Mouse (Mus musculus) frontal cortex, adult 2 months (tissue): ENCODE data around the gene Ssna1. TPM values are rescaled to one million over a fixed set of nuclear protein-coding genes. Genes with fewer than 3 reads are reported as not detected.

Source experiments
- DNase-seq, 2 experiments: peaks; one replicate each; pipeline ENCODE4 v3.0.0; 2022; ENCODE audit warnings: low spot score in 1 of 2; ENCODE audit errors: extremely low spot score in 1 of 2
- polyA plus RNA-seq: library from polyadenylated mRNA; depleted of rRNA; stranded (reverse); fragments of >200 nt; gene quantifications from 2 replicates; pipeline ENCODE4 v1.2.3, GENCODE M21; 2012; rRNA removed

The Ssna1 gene
- polyA plus RNA-seq, result 75.4 and 86.0 TPM in 2 replicates

DNA sequence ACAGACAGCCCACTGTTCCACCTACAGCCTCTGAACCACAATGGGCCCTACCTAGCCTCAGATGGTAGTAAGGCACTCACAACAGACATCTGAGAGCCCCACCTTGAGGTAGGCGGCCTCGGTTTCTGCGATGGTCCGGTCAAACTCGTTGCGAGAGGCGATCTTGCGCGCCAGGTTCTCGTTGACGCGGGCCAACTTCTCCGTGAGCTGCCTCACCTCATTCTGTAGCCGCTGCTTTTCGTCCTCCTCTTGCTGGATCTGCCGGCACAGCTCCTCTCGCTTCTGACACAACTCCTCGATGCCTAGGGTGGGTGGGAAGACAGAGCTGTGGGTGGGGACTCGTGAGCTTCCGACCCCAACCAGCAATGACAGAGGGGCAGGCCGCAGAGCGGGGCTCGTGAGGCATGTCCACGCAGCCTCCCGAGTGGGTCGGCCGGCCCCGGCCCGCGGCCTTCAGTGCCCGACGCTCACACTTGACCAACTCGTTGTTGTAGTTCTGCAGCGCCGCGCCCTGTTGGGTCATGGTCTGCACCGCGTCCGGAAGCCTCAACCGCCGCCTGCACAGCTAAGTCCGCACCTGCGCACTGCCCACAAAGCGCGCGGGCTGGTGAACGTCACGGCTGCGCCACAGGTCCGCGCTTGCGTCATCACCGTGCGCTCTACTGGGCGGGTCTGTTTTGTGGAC, at the start of gene Ssna1, which contains the start of gene Anapc2:
Ssna1 (minus strand) TSS at position 612 of the 685 bp plus-strand sequence.
Anapc2 (plus strand) TSS at position 652 of the 685 bp plus-strand sequence.
- DNase-seq, result peak; percentile 92 to 98

DNA sequence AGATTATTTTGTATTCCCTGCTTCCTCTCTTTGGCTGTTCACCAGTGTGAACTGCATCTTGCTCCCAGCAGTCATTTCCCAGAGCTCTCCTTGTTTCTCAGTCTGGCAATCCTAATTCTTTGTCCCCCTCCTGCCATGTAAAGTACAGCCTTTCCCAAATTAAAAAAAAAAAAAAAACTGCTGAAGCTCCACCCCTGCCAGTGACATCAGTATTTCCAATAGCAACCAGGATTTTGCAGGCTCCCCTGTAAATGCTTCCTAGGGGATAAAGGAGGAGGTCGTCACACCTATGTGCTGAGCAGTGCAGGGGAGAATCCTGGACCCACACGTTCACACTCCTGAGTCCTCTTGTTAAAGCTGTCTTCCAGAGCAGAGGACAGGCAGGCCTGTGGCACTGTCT, 47.8 kb upstream of the Ssna1 start:
- DNase-seq, result no peak

DNA sequence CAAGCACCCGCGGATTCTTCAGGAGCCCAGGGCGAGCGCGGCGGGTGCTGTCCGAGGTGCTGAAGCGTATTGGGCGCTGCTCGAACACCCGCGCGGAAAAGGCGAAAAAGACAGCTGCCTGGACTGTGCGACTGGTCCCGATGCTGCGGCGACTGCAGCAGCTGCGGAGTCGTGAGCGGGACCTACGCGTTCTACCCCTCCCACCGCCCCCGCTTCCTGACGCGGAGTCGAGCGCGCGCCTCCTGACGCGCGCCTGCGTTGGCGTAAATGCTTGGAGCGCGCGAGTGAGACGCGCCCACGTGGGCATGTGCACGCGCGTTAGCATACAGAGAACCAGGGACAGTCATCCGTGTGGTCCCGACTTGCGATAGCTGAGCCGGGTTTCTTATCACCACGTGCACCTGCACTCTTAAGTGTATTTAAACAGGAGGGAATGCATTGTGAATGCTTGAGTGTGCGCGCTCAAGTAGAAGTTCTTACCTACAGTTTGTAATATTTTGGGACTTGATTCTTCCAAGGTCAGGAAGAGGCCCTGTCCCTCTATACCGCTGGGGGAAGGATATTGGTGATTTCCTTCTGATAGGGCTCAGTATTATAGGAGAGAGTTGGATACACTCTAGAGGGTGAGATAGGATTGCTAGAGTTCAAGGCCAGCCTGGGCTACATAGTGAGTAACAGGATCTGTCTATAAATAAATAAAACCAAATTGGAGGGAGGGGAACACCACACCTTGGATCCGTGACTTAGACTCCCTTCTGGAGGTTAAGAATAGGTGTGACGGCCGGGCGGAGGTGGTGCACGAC, 46.9 kb upstream of the Ssna1 start, which contains the start of gene Grin1:
Grin1 (minus strand) TSS at position 217 of the 803 bp plus-strand sequence.
- peak; percentile 85 to 93 for DNase-seq

DNA sequence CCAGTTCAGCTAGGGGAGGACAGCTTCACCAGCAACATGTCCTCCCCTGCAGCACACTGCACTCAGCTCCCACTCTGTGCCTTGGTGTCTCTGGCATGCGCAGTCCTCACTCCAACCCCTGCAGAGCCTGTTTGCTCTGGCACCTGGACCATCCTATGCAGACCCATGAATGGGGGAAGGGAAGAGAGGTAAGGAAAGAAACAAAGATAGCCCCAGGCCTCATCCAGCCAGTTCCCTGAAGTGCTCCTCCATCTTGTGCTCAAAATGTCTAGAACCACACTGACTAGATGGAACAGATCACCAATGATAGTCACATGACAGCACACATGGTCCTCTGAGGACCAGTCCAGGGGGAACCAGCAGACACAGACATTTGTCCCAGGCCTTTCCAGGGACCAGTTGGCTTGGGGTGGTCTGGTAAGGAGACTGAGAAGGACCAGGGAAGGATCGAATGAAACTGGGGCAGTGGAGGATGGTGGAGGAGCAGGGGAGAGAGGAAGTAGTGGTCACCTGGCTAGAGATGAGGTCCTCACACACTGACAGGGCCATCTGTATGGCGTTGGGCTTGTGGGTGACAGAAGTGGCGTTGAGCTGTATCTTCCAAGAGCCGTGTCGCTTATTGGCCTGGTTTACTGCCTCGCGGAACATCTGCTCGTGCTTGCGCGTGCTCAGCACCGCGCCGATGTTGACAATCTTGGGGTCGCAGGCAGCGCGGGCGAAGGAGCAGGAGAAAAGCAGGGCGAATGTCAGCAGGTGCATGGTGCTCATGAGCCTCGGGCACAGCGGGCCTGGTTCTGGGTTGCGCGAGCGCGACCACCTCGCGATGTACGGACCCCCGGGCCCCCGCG, 46.1 kb upstream of the Ssna1 start:
- DNase-seq, result peak in 1 of 2 experiments; percentile 75

DNA sequence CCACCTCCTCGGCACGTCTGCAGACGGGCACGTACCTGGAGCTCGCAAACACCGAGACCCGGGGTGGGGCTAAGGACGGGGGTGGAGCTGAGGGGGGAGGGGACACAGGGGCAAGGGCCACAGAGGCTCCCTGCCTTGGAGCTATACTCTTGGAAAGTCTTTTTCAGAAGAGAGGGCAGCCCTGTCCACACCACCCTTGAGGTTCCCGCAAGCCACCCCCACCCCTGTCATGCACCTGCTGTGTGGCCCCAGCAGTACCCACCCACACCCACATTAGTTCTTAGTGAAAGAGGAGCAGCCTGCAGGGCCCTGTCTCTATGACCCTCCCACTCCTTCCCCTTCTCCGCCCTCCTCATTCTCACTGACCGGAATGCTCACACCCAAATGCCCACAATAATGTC, 39.3 kb upstream of the Ssna1 start:
- DNase-seq, result no peak

DNA sequence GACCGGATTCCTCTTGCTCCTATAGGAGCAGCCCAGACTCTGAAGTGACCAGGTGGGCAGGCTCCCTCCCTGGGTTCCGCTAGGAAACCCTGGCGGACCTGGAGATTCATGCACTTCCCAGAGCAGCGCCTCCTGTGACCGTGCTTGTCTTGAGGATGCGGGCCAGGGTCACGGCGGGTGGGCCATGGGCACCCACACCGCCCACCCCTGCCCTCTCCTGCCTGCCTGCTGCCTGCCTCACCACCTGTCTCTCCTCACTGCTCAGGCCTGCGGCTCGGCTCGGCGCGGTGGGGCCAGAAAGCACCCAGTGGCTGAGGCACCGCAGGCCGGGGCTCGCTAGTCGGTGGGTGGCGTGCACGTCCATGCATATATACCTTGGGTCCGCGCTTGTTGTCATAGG, 38.7 kb upstream of the Ssna1 start:
- DNase-seq, result no peak

DNA sequence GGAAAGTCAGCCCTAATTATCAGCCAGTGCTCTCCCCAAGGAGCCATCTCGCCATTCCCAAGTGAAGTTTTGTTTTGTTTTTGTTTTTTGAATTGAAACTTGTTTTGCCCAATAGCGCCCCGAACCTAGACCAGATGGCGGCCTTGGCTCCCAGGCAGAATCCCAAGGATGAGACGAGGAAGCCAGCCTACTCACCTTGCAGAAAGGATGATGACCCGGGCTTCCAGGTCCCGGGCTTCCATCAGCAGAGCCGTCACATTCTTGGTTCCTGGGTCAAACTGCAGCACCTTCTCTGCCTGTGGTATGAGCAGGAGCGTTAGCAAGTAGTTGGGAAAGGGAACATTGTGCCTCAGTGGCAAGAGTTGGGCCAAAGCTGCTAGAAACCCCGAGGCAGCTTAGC, 37.9 kb upstream of the Ssna1 start:
- no peak for DNase-seq

DNA sequence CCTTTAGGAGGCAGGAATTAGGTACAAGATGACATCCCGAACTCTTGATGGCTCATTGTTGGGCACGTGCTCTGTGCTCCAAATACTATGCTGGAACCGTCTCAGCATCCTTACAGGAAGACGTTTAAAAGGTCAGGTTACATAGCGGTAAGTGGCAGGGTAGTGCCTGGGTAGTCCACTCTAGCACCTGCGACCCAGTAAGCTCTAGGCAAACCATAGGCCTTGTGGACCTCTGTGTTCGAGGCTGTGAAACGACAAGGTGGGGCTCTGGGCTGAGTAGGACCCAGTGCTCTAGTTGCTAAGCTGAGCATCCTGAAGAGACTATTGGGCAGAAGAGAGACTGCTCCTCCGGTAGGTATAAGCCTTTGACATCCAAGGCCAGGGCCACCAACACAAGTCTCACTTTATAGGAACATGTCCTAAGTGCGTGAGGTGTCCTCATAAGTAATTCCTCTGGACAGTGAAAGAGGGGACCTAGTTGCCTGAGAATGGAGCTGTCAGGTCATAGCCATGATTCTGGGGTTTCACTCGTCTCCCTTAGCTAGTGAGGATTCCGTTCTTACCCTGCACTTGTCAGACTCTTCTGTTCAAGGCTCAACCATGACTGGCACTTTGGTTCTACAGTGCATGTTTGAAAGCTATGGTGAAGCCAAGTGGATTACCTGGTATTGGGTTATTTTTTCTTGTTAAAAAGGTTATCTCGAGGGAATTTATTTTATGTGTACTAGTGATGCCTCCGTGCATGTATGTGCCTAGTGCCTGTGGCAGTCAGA, 33.5 kb upstream of the Ssna1 start:
- DNase-seq, result no peak

DNA sequence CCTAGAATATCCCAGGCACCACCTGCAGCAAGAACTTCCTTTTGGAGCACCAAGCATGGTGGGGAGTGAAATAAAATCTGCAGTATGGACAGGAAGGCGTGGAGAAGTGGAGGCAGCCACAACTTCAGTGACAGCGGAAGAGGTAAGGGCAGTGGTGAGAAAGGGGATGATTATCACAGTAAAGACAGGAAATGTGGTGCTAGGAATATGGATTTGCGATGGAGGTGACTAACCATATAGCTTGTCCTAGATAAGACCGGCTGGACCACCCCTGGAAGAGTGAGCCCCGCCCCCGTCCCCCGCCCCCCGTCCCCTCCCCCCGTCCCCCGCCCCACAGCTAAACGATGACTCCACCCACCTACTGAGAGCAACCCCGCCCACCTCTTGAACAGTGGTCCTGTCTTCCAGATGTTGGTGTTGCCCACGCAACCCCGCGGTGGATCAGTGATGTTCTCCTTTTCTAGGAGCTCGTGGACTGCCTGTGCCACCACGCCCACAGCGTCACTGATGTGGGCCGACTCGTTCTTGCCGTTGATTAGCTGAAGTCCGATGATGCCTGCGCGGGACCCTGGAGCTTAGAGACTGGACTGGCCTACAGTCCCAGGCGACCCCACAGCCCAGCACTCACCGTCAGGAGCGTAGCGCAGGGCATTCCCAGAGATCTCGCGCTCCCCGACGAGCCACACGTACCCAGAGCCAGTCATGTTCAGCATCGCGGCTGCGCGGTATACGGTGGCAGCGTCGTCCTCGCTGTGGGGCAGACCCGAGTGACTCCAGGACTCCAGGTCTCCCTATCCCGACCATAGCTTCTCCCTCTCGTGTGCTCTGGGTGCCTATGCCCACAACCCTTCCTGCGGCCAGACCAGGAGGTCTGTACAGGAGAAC, 32.7 kb upstream of the Ssna1 start:
- peak in 1 of 2 experiments; percentile 64 for DNase-seq

DNA sequence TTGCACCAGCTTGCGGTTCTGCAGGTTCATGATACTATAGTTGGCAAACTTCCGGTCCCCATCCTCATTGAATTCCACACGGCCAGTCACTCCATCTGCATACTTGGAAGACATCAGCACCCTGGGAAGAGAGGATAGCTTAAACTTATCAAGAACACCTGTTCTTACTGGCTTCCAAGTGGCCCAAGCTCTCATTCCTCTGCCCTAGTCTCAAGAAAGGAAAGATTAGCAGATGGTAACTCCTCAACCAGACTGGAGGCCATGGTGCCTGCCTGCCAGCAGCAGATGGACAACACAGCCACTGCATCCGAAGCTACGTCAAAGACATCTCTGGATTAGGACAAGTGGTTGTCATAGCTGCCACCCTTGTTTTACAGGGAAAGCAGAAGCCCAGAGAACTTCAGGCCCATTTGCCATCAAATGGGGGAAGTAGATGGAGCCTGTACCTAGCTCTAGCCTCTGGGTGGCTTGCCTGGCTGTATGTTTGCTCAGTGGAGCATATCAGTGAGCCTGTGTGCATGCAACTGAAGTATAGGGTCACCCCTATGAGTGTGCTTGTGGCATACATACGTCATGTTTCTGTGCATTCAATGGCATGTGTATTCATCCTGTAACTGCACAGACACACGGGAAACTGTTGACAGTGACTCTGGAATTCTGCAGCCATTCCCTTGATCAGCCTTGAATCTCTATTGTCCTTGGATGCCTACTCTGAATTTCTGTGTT, 31.9 kb upstream of the Ssna1 start:
- no peak for DNase-seq

DNA sequence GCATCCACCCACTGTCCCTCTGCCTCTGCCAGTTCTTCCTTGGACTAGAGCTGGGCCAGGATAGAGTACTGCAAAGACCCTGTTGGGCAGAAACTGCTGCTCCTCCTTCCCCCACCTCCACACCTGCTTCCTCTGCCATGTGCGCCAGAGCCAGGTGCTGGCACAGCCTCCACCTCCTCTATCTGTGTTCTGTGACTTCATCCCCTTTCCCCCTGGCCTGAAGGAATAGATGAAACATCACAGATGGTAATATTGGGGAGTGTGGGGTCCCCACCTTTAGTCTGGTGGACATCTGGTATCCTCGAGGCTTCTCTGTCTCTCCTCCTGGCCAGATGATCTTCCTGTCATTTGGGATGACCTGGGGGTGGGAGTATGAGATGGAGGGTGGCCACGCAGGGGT, 31.2 kb upstream of the Ssna1 start:
- no peak for DNase-seq

DNA sequence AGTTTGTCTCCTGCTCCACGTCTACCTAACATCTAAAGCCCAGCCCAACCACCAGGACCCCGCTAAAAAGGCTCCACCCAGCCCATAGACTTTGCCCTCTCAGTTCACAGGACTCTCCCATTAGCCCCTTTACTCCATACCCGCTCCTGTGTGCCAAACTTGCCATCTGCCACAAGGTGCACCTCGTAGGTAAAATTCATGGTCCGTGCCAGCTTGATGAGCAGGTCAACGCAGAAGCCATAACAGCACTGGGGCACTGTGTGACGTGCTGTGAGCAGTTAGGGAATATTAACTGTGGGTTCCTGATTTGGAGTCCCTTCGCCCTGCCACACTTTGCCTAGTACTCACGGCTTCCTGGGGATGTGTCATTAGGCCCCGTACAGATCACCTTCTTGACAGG, 25.8 kb upstream of the Ssna1 start:
- DNase-seq, result no peak

DNA sequence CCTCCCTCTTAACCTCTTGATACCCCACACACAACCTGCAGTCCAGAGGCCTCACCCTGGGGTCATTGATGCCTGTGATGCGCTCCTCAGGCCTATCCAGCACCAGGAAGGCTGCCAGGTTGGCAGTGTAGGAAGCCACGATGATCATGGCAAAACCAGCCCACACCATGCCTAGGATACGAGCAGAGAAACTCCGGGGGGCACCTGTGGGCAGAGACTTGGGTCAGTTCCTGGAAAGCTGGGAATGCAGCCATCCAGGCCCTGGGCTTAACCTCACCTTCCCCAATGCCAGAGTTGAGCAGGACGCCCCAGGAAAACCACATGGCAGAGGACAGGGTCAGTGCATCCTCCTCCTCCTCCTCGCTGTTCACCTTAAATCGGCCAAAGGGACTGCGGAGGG, 24.9 kb upstream of the Ssna1 start:
- DNase-seq, result no peak

DNA sequence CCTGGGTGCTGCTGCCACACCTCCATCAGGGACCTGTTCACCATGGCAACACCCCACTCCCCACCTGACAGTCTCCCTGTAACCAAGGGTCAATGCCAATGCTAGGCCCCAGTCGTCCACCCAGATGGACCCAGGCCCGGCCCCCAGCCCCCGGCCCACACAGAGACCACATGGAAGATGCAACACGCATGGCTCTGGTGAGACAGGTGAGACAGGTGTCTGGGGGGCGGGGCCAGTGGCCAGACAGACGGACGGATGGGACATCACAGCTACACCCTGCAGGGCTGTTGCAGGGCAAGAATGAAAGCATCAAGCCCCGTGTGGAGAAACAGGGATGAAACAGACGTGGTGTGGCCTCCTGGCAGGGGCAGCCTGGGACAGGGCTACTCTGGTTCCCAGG, 21.5 kb upstream of the Ssna1 start:
- DNase-seq, result no peak

DNA sequence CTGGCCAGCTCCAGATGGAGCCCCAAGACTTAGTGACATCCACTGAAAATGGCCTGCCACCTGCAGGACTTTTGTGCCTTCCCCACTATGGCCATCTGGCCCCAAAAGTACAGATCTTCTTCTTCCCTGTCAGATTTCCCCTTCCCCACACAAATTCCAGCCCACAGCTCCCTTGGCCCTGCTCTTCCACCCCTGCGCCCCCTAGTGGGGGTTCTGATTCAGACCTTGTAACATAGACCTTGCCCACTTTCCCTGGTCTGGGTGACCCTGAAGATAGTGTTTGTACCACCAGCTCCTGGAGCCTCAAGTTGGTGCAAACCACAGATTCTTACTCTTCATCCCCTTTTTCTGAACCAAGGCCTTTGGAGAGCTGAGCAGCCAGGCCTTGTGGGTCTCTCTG, 20.6 kb upstream of the Ssna1 start:
- DNase-seq, result peak in 1 of 2 experiments; percentile 81

DNA sequence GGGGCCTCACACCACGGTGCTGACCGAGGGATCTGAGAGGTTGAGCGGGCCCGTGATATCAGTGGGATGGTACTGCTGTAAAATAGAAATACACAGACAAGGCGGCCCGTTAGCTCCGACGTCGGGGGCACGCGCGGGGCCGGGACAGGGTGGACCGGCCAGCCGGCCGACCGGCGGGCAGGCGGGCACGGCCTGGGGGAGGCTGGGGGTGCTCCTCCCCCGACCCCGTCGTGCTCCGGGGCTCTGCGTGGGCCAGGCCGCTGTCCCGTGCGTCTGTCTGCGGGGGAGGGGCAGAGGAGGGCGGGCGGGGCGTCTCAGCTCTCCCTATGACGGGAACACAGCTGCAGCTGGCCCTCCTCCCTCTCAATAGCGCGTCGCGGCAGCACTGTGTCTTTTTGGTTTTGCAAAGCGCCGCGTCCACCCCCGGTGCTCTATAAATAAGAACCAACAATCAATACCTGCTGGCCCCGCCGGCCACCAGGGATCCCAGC, 19.9 kb upstream of the Ssna1 start:
- DNase-seq, result peak in 1 of 2 experiments; percentile 65

DNA sequence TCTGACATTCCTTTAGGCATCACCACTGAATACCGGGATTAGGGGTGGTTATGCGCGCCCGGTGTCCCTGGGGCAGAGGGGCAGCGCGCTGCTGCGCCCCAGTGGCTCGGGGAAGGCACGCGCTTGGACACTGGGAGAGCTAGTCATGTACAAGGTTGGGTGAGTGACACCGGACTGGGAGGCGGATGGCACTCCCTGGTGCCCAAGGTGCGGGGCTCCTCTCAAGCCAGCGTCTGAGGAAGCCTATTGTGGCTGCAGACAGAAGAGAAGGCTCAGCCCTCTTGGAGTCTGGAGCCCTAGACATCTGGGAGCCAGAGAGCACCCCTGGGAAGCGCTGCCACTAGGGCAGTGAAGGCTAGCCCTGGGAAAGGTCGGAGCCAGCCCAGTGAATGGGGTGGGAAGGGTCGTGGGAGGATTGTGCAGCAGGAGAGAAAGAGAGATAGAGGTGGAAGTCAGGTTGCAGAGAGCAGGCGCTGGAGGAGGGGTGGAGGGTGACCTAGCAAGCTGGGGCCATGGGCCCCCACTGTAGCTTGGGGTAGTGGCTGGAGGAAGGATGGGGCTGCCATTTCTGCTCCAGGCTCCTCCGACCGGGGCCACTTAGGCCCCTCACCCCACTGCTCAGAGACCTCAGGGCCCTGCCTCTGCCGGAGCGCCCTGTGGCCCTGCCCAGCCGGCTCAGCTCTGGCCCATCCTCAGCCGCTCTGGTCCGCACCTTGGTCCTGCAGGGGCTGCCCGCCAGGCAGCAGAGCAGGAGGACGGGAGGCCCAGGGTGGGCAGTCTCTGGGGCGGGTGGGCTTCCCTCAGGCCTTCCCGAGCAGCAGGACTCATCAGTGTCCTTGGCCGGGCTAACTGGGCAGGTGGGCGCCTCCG, 19.2 kb upstream of the Ssna1 start:
- DNase-seq, result no peak

DNA sequence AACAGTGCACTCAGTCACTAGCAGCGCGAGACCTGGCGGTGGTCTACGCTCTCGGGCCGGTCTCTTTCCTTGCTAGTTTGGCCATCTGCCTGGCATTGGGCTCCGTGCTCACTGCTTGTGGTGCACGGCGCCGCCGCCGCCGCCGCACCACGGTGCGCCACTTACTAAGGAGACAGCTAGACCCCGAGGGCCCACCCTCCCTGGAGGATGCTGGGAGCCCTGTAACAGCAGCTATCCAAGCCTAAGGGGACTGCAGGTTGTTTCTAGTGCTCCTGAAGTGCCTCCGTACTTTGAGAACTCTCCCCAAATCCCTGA, 18.5 kb upstream of the Ssna1 start:
- DNase-seq, result peak in 1 of 2 experiments; percentile 59
